Mouse (Mus musculus): ENCODE results near the gene Mnx1. TPM values are rescaled to one million over a fixed set of nuclear protein-coding genes. Genes with fewer than 3 reads are reported as not detected.
A peak's percentile ranks its signal among the peaks of the same experiment; 100 is the strongest.
"Not testable (repeated sequence)": the region's sequence is repeated elsewhere in the genome, so short reads cannot be mapped to it uniquely, and the experiment has no call there.

Mnx1 gene
- polyA plus RNA-seq, 1 experiment from 2014 or later, result not detected

DNA sequence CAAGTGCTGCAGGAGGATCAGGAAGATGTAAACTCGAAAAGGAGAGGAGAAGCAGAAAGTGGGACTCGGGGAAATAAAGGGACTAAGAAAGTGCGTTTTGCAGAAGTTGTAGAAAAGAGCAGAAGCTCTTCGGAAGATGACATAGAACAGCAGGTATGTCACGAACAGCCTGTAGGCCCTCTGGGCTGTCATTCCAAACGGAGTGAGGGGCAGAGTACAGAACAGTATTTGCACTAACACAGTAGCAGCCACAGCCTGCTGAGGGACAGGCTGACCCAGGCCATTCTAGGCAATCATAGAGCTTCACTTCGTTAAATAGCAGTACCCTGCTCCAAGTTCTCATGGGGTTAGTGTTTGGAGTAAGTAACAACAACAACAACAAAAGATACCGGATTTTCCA, 42.8 kb downstream of the Mnx1 start:
- Histone ChIP-seq H3K27me3 (ENCODE audit: insufficient read depth, low read length) (peaks cover 9% of the 10 kb centered on the region), H3K27ac (ENCODE audit: low read length) (no peak overlapping the region; the same call in 1 of the 2 replicates), H3K4me2 (replicated peaks; ENCODE audit: low read depth, low read length) (peak overlapping the region; percentile 90), H3K4me3 (ENCODE audit: low read length) (peak overlapping the region; percentile 97), H3K9ac (replicated peaks; ENCODE audit: low read length) (peak overlapping the region; percentile 72), H3K4me1 (ENCODE audit: insufficient read depth, low read length) (peaks cover 19% of the 10 kb centered on the region), H3K9me3 (ENCODE audit: low read length) (no peaks in the 10 kb centered on the region), H3K36me3 (ENCODE audit: insufficient read depth, low read length) (peaks cover 25% of the 10 kb centered on the region)
- no peak for ATAC-seq (ENCODE audit: low FRiP score, low TSS enrichment)
- WGBS, result 46% methylated on average over 8 of the region's 8 CpGs

GRCm38 (mm10) chr5:29434872-29435358, 43.4 kb downstream of the Mnx1 start:
- Histone ChIP-seq H3K9ac (replicated peaks; ENCODE audit: low read length) (peak overlapping the region; percentile 72), H3K4me3 (ENCODE audit: low read length) (peak overlapping the region; percentile 97), H3K27me3 (ENCODE audit: insufficient read depth, low read length) (peaks cover 9% of the 10 kb centered on the region), H3K36me3 (ENCODE audit: insufficient read depth, low read length) (peaks cover 23% of the 10 kb centered on the region), H3K27ac (ENCODE audit: low read length) (peak overlapping the region; percentile 79), H3K4me2 (replicated peaks; ENCODE audit: low read depth, low read length) (peak overlapping the region; percentile 90), H3K4me1 (ENCODE audit: insufficient read depth, low read length) (peaks cover 19% of the 10 kb centered on the region), H3K9me3 (ENCODE audit: low read length) (no peaks in the 10 kb centered on the region)
- ATAC-seq (ENCODE audit: low FRiP score, low TSS enrichment), result peak; percentile 79
- under 1% methylated on average over 48 of the region's 48 CpGs for WGBS

- H3K9me3 ChIP-seq (ENCODE audit: low read length), result no peaks in the 10 kb centered on the region
- peaks cover 21% of the 10 kb centered on the region for H3K36me3 ChIP-seq (ENCODE audit: insufficient read depth, low read length)
- peak within 1 kb of the TSS; percentile 90 for H3K4me2 ChIP-seq (replicated peaks; ENCODE audit: low read depth, low read length)
- peak within 1 kb of the TSS; percentile 79 for H3K27ac ChIP-seq (ENCODE audit: low read length)
- H3K4me1 ChIP-seq (ENCODE audit: insufficient read depth, low read length), result peaks cover 19% of the 10 kb centered on the region
- H3K27me3 ChIP-seq (ENCODE audit: insufficient read depth, low read length), result peaks cover 9% of the 10 kb centered on the region
- H3K9ac ChIP-seq (replicated peaks; ENCODE audit: low read length), result peak within 1 kb of the TSS; percentile 72
- H3K4me3 ChIP-seq (ENCODE audit: low read length), result peak within 1 kb of the TSS; percentile 97
- WGBS, result 4% methylated on average over 29 of the region's 29 CpGs
- peak; percentile 98 for ATAC-seq (ENCODE audit: low FRiP score, low TSS enrichment)
Observed at GRCm38 (mm10) chr5:29434228-29434871, 43.9 kb downstream of the Mnx1 start, which contains the start of gene Nom1. Nom1 (plus strand) TSS chr5:29434664.

GRCm38 (mm10) chr5:29423330-29423729, 54.9 kb downstream of the Mnx1 start:
- 24% methylated on average over 3 of the region's 3 CpGs for WGBS
- H3K9ac ChIP-seq (replicated peaks; ENCODE audit: low read length); H3K9me3 ChIP-seq (ENCODE audit: low read length); H3K27me3 ChIP-seq (ENCODE audit: insufficient read depth, low read length); H3K36me3 ChIP-seq (ENCODE audit: insufficient read depth, low read length); H3K27ac ChIP-seq (ENCODE audit: low read length); ATAC-seq (ENCODE audit: low FRiP score, low TSS enrichment); H3K4me1 ChIP-seq (ENCODE audit: insufficient read depth, low read length); H3K4me2 ChIP-seq (replicated peaks; ENCODE audit: low read depth, low read length); H3K4me3 ChIP-seq (ENCODE audit: low read length): not testable (repeated sequence)

Other genes starting within 250 kb of the Mnx1 start
- gene Lmbr1, start 100.1 kb downstream of the Mnx1 start, polyA plus RNA-seq (2015; fragmentation: Nextera tagmentation; extraction: Ambion mirVana), result 11.4 and 13.0 TPM in 2 replicates
- 25.5 and 29.4 TPM in 2 replicates for gene Nom1, start 43.8 kb downstream of the Mnx1 start, polyA plus RNA-seq (2015; fragmentation: Nextera tagmentation; extraction: Ambion mirVana)
- 12.1 and 13.2 TPM in 2 replicates for gene Ube3c, start 90.8 kb upstream of the Mnx1 start, polyA plus RNA-seq (2015; fragmentation: Nextera tagmentation; extraction: Ambion mirVana)

All from kidney, embryonic 16.5 days (tissue).